Mouse (Mus musculus): ENCODE measurements around the gene Becn1. TPM values are rescaled to one million over a fixed set of nuclear protein-coding genes. Genes with fewer than 3 reads are reported as not detected.

Gene Becn1
- total and polyA plus RNA-seq, 3 experiments: 122 to 167 TPM; not detected in 1

DNA sequence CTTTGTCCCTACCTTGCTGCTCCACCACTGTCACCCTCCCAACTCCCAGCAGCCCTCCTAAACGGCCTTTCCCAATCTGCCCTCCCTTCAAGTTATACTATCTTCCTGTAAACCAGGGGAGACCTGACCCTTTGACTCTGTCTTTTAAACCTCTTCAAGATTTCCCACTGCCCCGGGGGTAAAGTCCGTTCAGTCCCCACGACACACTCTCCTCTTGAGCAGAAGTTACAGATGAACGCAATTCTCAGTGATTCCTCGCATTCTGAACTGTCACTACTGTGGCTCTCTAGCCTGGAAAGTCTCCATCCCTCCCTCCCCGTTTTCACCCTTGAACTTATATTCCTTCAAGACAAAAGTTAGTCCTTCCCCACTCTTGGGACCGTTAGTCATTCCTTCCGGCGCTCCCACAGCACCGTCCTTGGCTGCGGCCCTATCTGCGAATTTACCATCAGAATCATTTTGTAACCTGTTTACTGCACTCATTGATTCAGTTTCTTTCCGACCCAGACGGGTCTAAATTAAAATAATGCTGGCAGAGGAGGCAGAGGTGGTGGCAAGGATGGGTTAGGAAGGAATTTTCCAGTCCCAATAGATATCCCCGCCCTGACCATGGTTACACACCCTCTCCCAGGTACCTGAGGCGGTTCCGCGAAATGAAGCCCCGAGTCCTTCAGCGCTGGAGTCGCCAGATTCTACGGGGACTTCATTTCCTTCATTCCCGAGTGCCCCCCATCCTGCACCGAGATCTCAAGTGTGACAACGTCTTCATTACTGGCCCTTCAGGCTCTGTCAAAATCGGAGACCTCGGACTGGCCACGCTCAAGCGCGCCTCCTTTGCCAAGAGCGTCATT is 38.7 kb downstream of the Becn1 start:
- Histone ChIP-seq H3K9me3 (replicated peaks; ENCODE audit: insufficient read depth, low read length) (no peaks in the 10 kb centered on the region), H3K36me3 (ENCODE audit: control insufficient read depth in 1 of 2, insufficient read depth in 2 of 2, low read length in 2 of 2) (peaks cover 0 to 10% of the 10 kb centered on the region in 2 experiments; a peak in 2 of 4 replicates), H3K79me2 (ENCODE audit: control insufficient read depth, insufficient read depth, low read length, poor library complexity) (peaks cover 3% of the 10 kb centered on the region; the same call in 1 of the 2 replicates), H3K4me3 (ENCODE audit: control insufficient read depth in 1 of 2, insufficient read depth in 1 of 2, low read depth in 2 of 2, low read length in 2 of 2) (no peak overlapping the region), H3K27ac (ENCODE audit: control insufficient read depth, low read depth, low read length) (no peak overlapping the region), H3K9ac (ENCODE audit: control insufficient read depth, low read depth, low read length, poor library complexity, severe bottlenecking) (no peak overlapping the region), H3K27me3 (ENCODE audit: control insufficient read depth in 1 of 2, insufficient read depth in 2 of 2, low read length in 2 of 2) (no peaks in the 10 kb centered on the region; a peak in 1 of 4 replicates), H3K4me1 (ENCODE audit: control insufficient read depth in 1 of 2, insufficient read depth in 2 of 2, low read length in 2 of 2) (peaks cover 3 to 20% of the 10 kb centered on the region in 2 experiments; a peak in 3 of 4 replicates)
- no peak for DNase-seq (ENCODE audit: low read depth, low spot score)
- no peak for TF ChIP-seq RCOR1 (IDR thresholded peaks at IDR 0.05; ENCODE audit: low read depth, low read length)
- no peak for TF ChIP-seq USF1 (IDR thresholded peaks at IDR 0.05; ENCODE audit: low read depth, low read length)
- TF ChIP-seq USF2 (IDR thresholded peaks at IDR 0.05; ENCODE audit: borderline replicate concordance in 1 of 2, insufficient read depth in 1 of 2, low read depth in 1 of 2, low read length in 2 of 2): no peak

DNA sequence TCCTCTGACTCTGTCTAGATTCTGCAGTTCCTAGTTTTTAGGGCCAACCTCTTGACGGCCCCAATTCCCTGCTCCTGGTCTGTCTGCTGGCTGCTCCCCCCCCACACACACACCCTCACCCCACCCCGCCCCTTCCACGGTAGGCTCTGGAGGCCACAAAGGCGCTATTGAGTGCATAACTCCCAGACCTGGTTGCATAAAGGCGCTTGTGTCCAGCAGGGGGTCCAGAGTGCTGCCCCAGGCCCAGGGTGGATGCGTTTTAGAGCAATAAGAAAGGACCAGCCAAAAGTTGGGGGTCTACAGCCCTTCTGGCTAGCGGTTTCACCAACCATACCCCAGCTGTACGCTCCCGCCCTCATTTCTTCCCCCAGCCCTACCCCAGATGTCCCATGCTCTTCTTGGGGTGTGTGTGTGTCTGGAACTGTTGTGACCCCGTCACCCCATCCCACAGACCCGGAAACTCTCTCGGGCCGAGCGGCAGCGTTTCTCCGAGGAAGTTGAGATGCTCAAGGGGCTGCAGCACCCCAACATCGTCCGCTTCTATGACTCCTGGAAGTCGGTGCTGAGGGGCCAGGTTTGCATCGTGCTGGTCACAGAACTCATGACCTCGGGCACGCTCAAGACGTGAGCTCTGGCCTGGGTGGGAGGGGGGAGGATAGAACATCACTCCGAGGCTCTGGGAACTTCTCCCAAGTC is 39.7 kb downstream of the Becn1 start:
- TF ChIP-seq TCF12 (IDR thresholded peaks at IDR 0.05; ENCODE audit: low read depth, low read length): no peak
- TF ChIP-seq E2F4 (IDR thresholded peaks at IDR 0.05; ENCODE audit: borderline replicate concordance, low read depth, low read length): no peak
- TF ChIP-seq KAT2A (conservative IDR thresholded peaks at IDR 0.05; ENCODE audit: low read depth, low read length): no peak
- no peak for TF ChIP-seq MEF2A (IDR thresholded peaks at IDR 0.05; ENCODE audit: extremely low read depth, insufficient replicate concordance, low read depth, low read length, poor library complexity, severe bottlenecking)
- TF ChIP-seq CHD1 (IDR thresholded peaks at IDR 0.05; ENCODE audit: low read depth, low read length): no peak
- no peak for TF ChIP-seq MAX (IDR thresholded peaks at IDR 0.05; ENCODE audit: low read length)
- TF ChIP-seq ZNF384 (IDR thresholded peaks at IDR 0.05; ENCODE audit: low read depth, low read length): no peak
- no peak for TF ChIP-seq CTCF (IDR thresholded peaks at IDR 0.05 in 2 of 3, conservative IDR thresholded peaks at IDR 0.05 in 1 of 3; ENCODE audit: control insufficient read depth in 1 of 3, insufficient read depth in 1 of 3, low read depth in 2 of 3, low read length in 3 of 3, poor library complexity in 1 of 3, severe bottlenecking in 1 of 3)
- no peak for TF ChIP-seq POLR2A (IDR thresholded peaks at IDR 0.05; ENCODE audit: control insufficient read depth in 1 of 2, insufficient read depth in 1 of 2, low read depth in 1 of 2, low read length in 2 of 2, poor library complexity in 1 of 2)
- TF ChIP-seq EP300 (IDR thresholded peaks at IDR 0.05; ENCODE audit: low read depth in 1 of 2, low read length in 2 of 2): no peak
- TF ChIP-seq ZMIZ1 (IDR thresholded peaks at IDR 0.05; ENCODE audit: low read depth, low read length): no peak
- H3K27ac ChIP-seq (ENCODE audit: control insufficient read depth, low read depth, low read length): no peak overlapping the region
- DNase-seq (ENCODE audit: low read depth, low spot score): no peak
- no peaks in the 10 kb centered on the region; a peak in 1 of 4 replicates for H3K27me3 ChIP-seq (ENCODE audit: control insufficient read depth in 1 of 2, insufficient read depth in 2 of 2, low read length in 2 of 2)
- peaks cover 3 to 20% of the 10 kb centered on the region in 2 experiments; a peak in 3 of 4 replicates for H3K4me1 ChIP-seq (ENCODE audit: control insufficient read depth in 1 of 2, insufficient read depth in 2 of 2, low read length in 2 of 2)
- no peaks in the 10 kb centered on the region for H3K9me3 ChIP-seq (replicated peaks; ENCODE audit: insufficient read depth, low read length)
- peaks cover 3% of the 10 kb centered on the region; the same call in 1 of the 2 replicates for H3K79me2 ChIP-seq (ENCODE audit: control insufficient read depth, insufficient read depth, low read length, poor library complexity)
- H3K4me3 ChIP-seq (ENCODE audit: control insufficient read depth in 1 of 2, insufficient read depth in 1 of 2, low read depth in 2 of 2, low read length in 2 of 2): no peak overlapping the region
- no peak overlapping the region for H3K9ac ChIP-seq (ENCODE audit: control insufficient read depth, low read depth, low read length, poor library complexity, severe bottlenecking)
- peaks cover 0 to 10% of the 10 kb centered on the region in 2 experiments; a peak in 2 of 4 replicates for H3K36me3 ChIP-seq (ENCODE audit: control insufficient read depth in 1 of 2, insufficient read depth in 2 of 2, low read length in 2 of 2)
